Mouse (Mus musculus): ENCODE measurements around the gene Ctf1. TPM values are rescaled to one million over a fixed set of nuclear protein-coding genes. Genes with fewer than 3 reads are reported as not detected.
A peak's percentile ranks its signal among the peaks of the same experiment; 100 is the strongest.

Gene Ctf1
- polyA plus RNA-seq, 1 experiment: 6.4 TPM

DNA sequence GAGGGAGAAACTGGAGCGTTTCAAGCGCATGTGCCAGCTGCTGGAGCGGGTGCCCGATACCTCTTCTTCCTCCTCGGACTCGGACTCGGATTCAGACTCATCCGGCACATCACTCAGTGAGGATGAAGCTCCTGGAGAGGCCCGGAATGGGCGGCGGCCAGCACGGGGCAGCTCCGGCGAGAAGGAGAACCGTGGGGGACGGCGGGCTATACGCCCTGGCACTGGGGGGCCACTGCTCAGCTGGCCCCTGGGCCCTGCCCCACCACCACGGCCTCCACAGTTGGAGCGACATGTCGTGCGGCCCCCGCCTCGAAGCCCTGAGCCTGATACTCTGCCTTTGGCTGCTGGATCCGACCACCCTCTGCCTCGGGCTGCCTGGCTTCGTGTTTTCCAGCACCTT lies 39.5 kb downstream of the Ctf1 start:
- peak in 1 of 2 experiments; percentile 19 for DNase-seq
- 89% methylated on average over 27 of the region's 27 CpGs for WGBS
- no peak for TF ChIP-seq POLR2A (IDR thresholded peaks at IDR 0.05; ENCODE audit: borderline replicate concordance, insufficient read depth, low read length)
- no peak for TF ChIP-seq CTCF (IDR thresholded peaks at IDR 0.05; ENCODE audit: borderline replicate concordance, insufficient read depth, low read depth, low read length)
- Histone ChIP-seq H3K4me1 (ENCODE audit: control insufficient read depth, insufficient read depth, low read length) (peaks cover 15% of the 10 kb centered on the region; the same call in 1 of the 2 replicates), H3K27ac (ENCODE audit: insufficient read depth, low read length) (no peak overlapping the region), H3K4me3 (replicated peaks; ENCODE audit: insufficient read depth, low read depth, low read length) (no peak overlapping the region), H3K27me3 (ENCODE audit: control insufficient read depth, insufficient read depth, low read length) (no peaks in the 10 kb centered on the region)

DNA sequence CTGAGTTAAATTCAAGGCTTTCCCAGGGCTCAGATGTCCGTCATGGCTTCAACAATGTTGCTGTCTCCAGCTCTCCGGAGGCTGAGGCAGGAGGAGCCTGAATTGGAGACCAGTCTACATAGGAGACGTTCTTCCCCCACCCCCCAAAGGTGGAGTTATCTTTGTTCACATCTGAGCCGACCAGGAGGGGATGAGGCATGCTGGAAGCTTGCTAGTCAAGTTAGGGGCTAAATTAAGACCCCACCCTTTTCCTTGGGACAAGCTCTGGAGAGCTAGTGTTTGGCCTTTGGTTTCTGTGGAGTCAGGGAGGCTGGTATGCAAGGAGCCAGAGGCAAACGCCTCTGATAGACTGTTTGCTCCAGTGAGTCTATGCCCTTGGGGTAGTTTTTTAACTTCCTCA lies 40.6 kb downstream of the Ctf1 start:
- Histone ChIP-seq H3K4me1 (ENCODE audit: control insufficient read depth, insufficient read depth, low read length) (peaks cover 15% of the 10 kb centered on the region; the same call in 1 of the 2 replicates), H3K27ac (ENCODE audit: insufficient read depth, low read length) (no peak overlapping the region), H3K27me3 (ENCODE audit: control insufficient read depth, insufficient read depth, low read length) (no peaks in the 10 kb centered on the region), H3K4me3 (replicated peaks; ENCODE audit: insufficient read depth, low read depth, low read length) (no peak overlapping the region)
- TF ChIP-seq CTCF (IDR thresholded peaks at IDR 0.05; ENCODE audit: borderline replicate concordance, insufficient read depth, low read depth, low read length): no peak
- TF ChIP-seq POLR2A (IDR thresholded peaks at IDR 0.05; ENCODE audit: borderline replicate concordance, insufficient read depth, low read length): no peak
- no peak for DNase-seq
- WGBS: 71% methylated on average over 5 of the region's 5 CpGs

DNA sequence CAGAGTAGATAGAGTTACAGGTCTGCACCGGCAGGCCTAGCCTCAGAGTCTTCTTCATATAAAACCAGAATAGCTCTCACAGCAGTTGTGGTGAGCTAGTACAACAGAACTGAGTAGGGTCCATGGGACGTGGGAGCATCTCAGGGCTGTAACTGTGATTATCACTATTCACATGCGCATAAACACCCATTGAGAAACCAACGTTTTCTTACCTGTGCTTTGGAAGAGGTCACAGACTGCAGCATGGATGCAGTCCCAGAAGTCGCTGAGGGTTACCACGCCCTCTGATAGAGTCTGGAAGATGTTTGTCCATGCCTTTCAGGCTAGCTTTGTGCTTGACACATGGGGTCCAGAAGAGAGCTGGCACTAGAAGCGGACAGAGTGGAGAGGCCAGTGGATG lies 41.2 kb downstream of the Ctf1 start:
- Histone ChIP-seq H3K27me3 (ENCODE audit: control insufficient read depth, insufficient read depth, low read length) (no peaks in the 10 kb centered on the region), H3K4me1 (ENCODE audit: control insufficient read depth, insufficient read depth, low read length) (peaks cover 15% of the 10 kb centered on the region; the same call in 1 of the 2 replicates), H3K27ac (ENCODE audit: insufficient read depth, low read length) (no peak overlapping the region), H3K4me3 (replicated peaks; ENCODE audit: insufficient read depth, low read depth, low read length) (no peak overlapping the region)
- TF ChIP-seq CTCF (IDR thresholded peaks at IDR 0.05; ENCODE audit: borderline replicate concordance, insufficient read depth, low read depth, low read length) (no peak), POLR2A (IDR thresholded peaks at IDR 0.05; ENCODE audit: borderline replicate concordance, insufficient read depth, low read length) (no peak)
- WGBS: 86% methylated on average over 7 of the region's 7 CpGs
- DNase-seq: no peak

DNA sequence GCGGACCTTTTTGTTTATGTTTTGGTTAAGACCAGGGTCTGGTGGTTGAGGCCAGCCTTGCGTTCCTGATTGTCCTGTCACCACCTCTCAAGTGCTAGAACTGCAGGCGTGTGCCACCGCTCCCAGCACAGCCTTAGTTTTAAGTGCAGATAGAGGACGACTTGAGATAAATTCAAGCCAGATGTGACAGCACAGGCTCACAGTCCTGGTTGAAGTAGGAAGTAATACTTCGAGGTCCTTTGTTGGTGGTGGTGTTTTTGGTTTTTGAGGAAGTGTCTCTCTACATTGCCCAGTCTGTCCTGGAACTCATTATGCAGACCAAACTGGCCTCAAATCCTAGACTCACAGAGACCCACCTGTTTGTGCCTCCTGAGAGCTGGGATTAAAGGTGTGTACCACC lies 47.2 kb downstream of the Ctf1 start:
- Histone ChIP-seq H3K27me3 (ENCODE audit: control insufficient read depth, insufficient read depth, low read length) (no peaks in the 10 kb centered on the region), H3K27ac (ENCODE audit: insufficient read depth, low read length) (no peak overlapping the region), H3K4me3 (replicated peaks; ENCODE audit: insufficient read depth, low read depth, low read length) (no peak overlapping the region), H3K4me1 (ENCODE audit: control insufficient read depth, insufficient read depth, low read length) (peaks cover 11% of the 10 kb centered on the region; the same call in 1 of the 2 replicates)
- no peak for DNase-seq
- TF ChIP-seq POLR2A (IDR thresholded peaks at IDR 0.05; ENCODE audit: borderline replicate concordance, insufficient read depth, low read length): no peak
- TF ChIP-seq CTCF (IDR thresholded peaks at IDR 0.05; ENCODE audit: borderline replicate concordance, insufficient read depth, low read depth, low read length): no peak
- 87% methylated on average over 6 of the region's 6 CpGs for WGBS

DNA sequence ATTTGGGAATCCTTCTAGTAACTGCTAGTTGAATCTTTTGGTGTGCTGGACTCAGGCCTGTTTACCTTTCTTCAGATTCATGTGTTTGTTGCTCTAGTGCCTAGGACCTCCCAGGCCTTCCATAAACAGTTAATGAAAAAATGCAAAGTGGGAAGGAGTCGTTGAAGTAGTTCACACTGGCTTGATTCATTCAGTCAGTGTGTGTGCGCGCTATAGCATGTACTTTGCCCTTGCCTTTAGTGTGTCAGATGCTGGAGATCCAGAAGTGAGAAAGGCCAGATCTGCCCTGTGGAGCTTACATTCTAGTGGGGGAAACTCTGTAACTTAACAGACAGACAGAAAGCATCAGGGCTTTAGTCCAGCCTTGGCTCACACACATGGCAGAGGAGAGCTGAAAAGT lies 47.9 kb downstream of the Ctf1 start:
- Histone ChIP-seq H3K4me1 (ENCODE audit: control insufficient read depth, insufficient read depth, low read length) (peaks cover 11% of the 10 kb centered on the region; the same call in 1 of the 2 replicates), H3K27me3 (ENCODE audit: control insufficient read depth, insufficient read depth, low read length) (no peaks in the 10 kb centered on the region), H3K4me3 (replicated peaks; ENCODE audit: insufficient read depth, low read depth, low read length) (no peak overlapping the region), H3K27ac (ENCODE audit: insufficient read depth, low read length) (no peak overlapping the region)
- no peak for DNase-seq
- TF ChIP-seq POLR2A (IDR thresholded peaks at IDR 0.05; ENCODE audit: borderline replicate concordance, insufficient read depth, low read length): no peak
- no peak for TF ChIP-seq CTCF (IDR thresholded peaks at IDR 0.05; ENCODE audit: borderline replicate concordance, insufficient read depth, low read depth, low read length)
- WGBS: 88% methylated on average over 3 of the region's 3 CpGs

DNA sequence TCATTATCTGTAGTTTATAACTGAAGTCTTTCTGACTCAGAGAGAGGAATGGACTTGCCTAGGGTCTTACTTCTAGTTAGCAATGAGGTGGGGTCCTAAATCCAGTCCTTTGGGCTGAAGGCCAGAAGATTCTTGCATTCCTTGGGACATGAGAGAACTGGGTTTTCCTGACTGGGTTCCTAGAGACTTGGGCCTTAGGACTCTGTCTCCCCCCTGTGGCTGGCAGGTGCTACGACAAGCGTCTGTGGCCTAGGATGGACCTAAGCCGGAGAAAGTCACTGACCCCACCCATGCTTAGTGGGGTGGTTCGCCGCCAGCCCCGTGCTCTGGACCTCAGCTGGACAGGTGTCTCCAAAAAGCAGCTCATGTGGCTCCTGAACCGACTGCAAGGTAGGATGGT lies 48.5 kb downstream of the Ctf1 start:
- H3K27ac ChIP-seq (ENCODE audit: insufficient read depth, low read length): no peak overlapping the region
- peaks cover 8% of the 10 kb centered on the region; the same call in 1 of the 2 replicates for H3K4me1 ChIP-seq (ENCODE audit: control insufficient read depth, insufficient read depth, low read length)
- H3K27me3 ChIP-seq (ENCODE audit: control insufficient read depth, insufficient read depth, low read length): no peaks in the 10 kb centered on the region
- no peak overlapping the region for H3K4me3 ChIP-seq (replicated peaks; ENCODE audit: insufficient read depth, low read depth, low read length)
- TF ChIP-seq CTCF (IDR thresholded peaks at IDR 0.05; ENCODE audit: borderline replicate concordance, insufficient read depth, low read depth, low read length) (peak; percentile 94), POLR2A (IDR thresholded peaks at IDR 0.05; ENCODE audit: borderline replicate concordance, insufficient read depth, low read length) (no peak)
- WGBS: 18% methylated on average over 7 of the region's 7 CpGs
- DNase-seq: peak; percentile 69 to 79

DNA sequence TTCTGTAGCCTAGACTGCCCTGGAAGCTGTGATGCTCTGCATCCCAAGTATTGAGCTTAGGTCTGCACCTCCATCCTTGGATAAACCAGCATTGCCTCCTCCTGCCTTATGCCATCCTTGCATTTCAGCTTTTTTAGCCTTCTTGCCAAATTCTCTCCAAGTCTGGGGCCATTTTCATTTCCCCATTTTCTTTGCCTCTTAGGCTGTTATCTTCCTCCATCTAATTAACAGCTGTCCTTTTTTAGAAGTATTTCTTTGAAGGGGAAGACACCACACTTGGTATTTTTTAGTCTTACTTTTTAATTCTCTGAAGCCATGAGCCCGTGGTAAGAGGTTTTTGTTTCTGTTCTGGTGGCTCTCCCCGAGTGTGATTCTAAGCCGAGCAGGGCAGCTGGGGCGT lies 51.1 kb downstream of the Ctf1 start:
- no peak for TF ChIP-seq CTCF (IDR thresholded peaks at IDR 0.05; ENCODE audit: borderline replicate concordance, insufficient read depth, low read depth, low read length)
- TF ChIP-seq POLR2A (IDR thresholded peaks at IDR 0.05; ENCODE audit: borderline replicate concordance, insufficient read depth, low read length): no peak
- Histone ChIP-seq H3K4me3 (replicated peaks; ENCODE audit: insufficient read depth, low read depth, low read length) (no peak overlapping the region), H3K27ac (ENCODE audit: insufficient read depth, low read length) (no peak overlapping the region), H3K27me3 (ENCODE audit: control insufficient read depth, insufficient read depth, low read length) (no peaks in the 10 kb centered on the region), H3K4me1 (ENCODE audit: control insufficient read depth, insufficient read depth, low read length) (no peaks in the 10 kb centered on the region)
- WGBS: 92% methylated on average over 4 of the region's 4 CpGs
- DNase-seq: no peak

DNA sequence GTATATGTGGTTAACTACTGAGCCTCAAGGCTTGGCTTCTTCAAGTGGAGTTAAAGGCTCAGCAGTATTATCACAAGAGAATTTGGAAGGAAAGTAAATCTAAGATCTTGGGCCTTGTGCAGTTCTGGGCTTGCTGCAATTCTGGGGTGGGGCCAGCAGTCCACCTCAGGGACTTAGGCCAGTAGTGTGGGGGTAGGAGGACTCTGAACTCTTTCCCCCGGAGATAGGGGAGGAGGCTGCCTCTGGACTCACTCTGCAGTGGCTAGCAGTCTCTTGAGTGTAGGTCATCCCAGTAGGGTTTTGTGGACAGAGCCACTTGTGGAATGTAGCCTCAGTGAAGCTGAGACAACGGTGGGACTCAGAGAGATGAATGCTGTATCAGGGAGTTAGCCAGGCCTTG lies 53.2 kb downstream of the Ctf1 start:
- Histone ChIP-seq H3K4me3 (replicated peaks; ENCODE audit: insufficient read depth, low read depth, low read length) (no peak overlapping the region), H3K27me3 (ENCODE audit: control insufficient read depth, insufficient read depth, low read length) (no peaks in the 10 kb centered on the region), H3K4me1 (ENCODE audit: control insufficient read depth, insufficient read depth, low read length) (no peaks in the 10 kb centered on the region), H3K27ac (ENCODE audit: insufficient read depth, low read length) (no peak overlapping the region)
- TF ChIP-seq CTCF (IDR thresholded peaks at IDR 0.05; ENCODE audit: borderline replicate concordance, insufficient read depth, low read depth, low read length): no peak
- no peak for TF ChIP-seq POLR2A (IDR thresholded peaks at IDR 0.05; ENCODE audit: borderline replicate concordance, insufficient read depth, low read length)
- WGBS: 82% methylated on average over 2 of the region's 2 CpGs
- no peak for DNase-seq
